Mouse (Mus musculus): ENCODE results near the gene Chp2.

DNA sequence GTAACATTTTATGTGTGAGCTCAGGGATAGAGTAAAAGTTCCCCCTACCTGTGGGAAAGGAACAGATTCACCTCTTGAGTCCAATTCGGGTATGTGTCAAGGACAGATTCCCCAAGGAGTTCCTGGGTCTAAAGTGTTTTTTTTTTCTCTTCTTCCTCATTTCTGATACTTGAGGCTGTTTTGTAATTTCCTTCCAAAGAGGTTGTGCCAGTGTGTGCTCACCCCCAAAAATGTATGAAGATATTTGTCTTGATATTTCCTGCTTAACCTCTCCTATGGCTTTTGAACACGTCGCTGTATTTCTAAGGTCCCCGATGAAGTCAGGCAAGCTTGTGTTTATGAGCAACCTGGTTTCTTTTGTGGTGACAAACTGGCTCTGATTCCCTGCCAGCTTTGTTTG, 39.2 kb downstream of the Chp2 start:
- TF ChIP-seq CTCF (conservative IDR thresholded peaks at IDR 0.05; ENCODE audit: insufficient read depth, insufficient read length, low read depth, low read length) (no peak), POLR2A (IDR thresholded peaks at IDR 0.05; ENCODE audit: low read depth, low read length) (no peak)
